In the genomic region with DNA sequence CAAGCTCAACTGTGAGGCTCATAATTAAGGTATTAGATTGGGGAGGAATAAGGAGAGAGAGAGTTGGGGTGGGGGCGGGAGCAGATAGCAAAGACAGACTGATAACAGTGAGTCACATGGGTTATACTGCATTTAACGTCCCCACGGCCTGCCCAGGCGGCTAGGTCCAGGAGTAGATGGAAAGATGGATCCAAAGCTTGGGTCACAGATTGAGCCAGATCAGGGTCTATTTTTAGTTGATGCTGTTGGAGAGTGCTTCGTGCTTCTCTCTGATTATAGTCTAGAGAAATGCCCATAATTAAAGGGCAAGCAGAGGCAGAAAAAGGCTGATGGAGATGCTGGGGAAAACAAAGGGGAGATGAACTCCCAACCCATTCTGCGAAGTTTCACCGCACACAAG, we compare ENCODE assay signal across 14 mouse cellular contexts.
"Had no signal": no experiment of that assay in that cellular context is flagged by ENCODE, and none has a peak within 500 bp of the region (broad histone marks: within the 10 kb centered on the region; RNA-seq: fewer than 3 reads in every experiment).

No protein-coding gene starts in this region.

- H3K27me3 ChIP-seq: limb, embryonic 15.5 days; liver, embryonic 12.5 days; midbrain, embryonic 12.5 days; neural tube, embryonic 15.5 days had no signal

- H3K27ac ChIP-seq: left cerebral cortex, adult 2 months; limb, embryonic 15.5 days; liver, embryonic 12.5 days; midbrain, embryonic 12.5 days; neural tube, embryonic 15.5 days had no signal

- H3K4me3 ChIP-seq: left cerebral cortex, adult 2 months; limb, embryonic 15.5 days; liver, embryonic 12.5 days; midbrain, embryonic 12.5 days; neural tube, embryonic 15.5 days had no signal

- H3K4me2 ChIP-seq: limb, embryonic 15.5 days; liver, embryonic 12.5 days; lung, embryonic 14.5 days; midbrain, embryonic 12.5 days; neural tube, embryonic 15.5 days had no signal

- H3K9me3 ChIP-seq: limb, embryonic 15.5 days; liver, embryonic 12.5 days; midbrain, embryonic 12.5 days; neural tube, embryonic 15.5 days had no signal

- H3K4me1 ChIP-seq: liver, embryonic 12.5 days had no signal

- H3K9ac ChIP-seq: limb, embryonic 15.5 days; liver, embryonic 12.5 days; lung, embryonic 14.5 days; midbrain, embryonic 12.5 days; neural tube, embryonic 15.5 days had no signal

- DNase-seq: kidney, adult 18-20 months; kidney, postnatal 10 days; kidney, postnatal 4 days; lung, embryonic 14.5 days; lung, postnatal 10 days; lung, postnatal 4 days; right cerebral cortex, adult 18-20 months; right cerebral cortex, postnatal 25 days; thymus, postnatal 36 days had no signal

- ATAC-seq: liver, embryonic 12.5 days had no signal

- H3K36me3 ChIP-seq: limb, embryonic 15.5 days; liver, embryonic 12.5 days had no signal
